Mouse (Mus musculus) layer of hippocampus, adult 18-20 months (tissue): Measurements from ENCODE around the gene Trim21. TPM values are rescaled to one million over a fixed set of nuclear protein-coding genes. Genes with fewer than 3 reads are reported as not detected.

Source experiments
- DNase-seq, 2 experiments: peaks; one replicate each; pipeline ENCODE4 v3.0.0; 2022; ENCODE audit warnings: low spot score in 2 of 2
- total RNA-seq, 2 experiments: library from RNA; stranded (reverse); gene quantifications; 2 replicates each; pipeline ENCODE4 v1.2.3; 2021

The Trim21 gene
- total RNA-seq, 2 experiments from 2014 or later, result 3.3 to 4.0 TPM

DNA sequence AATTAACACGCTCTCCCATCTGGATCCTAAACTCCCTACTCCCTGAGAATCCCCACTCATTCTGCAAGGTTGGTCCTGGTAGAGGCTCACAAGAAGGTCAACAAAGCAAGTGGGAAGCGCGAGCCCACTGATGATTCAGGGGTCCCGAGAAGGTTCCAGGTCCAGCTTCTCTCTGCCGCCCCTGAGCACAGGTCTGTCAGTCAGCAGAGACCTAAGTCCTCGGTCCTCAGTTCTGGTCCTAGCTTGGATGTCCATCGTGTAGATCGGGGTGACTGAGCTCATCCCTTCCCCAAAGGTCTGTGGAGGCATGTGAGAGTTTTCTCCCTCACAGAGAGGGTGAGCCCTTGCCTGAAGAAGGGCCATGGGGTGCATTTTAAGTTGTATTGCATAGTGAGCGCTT lies 57.2 kb downstream of the Trim21 start:
- no peak for DNase-seq

Other genes starting within 250 kb of the Trim21 start
- 10 to 100 TPM in 1 of 2 experiments, 1 to 10 TPM in 1; 9.4 to 11.4 TPM for gene Rrm1, start 123.8 kb downstream of the Trim21 start, total RNA-seq
- not detected for gene Olfr543, start 83.8 kb downstream of the Trim21 start, total RNA-seq
- gene Olfr544, start 77.2 kb downstream of the Trim21 start, total RNA-seq, result not detected
- not detected for gene Olfr545, start 65.9 kb downstream of the Trim21 start, total RNA-seq
- not detected for gene Olfr547, start 30.7 kb downstream of the Trim21 start, total RNA-seq
- not detected for gene Olfr548-ps1, start 24.6 kb downstream of the Trim21 start, total RNA-seq
- gene Olfr549, start 15.6 kb downstream of the Trim21 start, total RNA-seq, result not detected
- gene Olfr550, start 6.0 kb upstream of the Trim21 start, total RNA-seq, result 1 to 10 TPM; 2.4 to 2.8 TPM
- not detected for gene Olfr551, start 26.4 kb upstream of the Trim21 start, total RNA-seq
- gene Olfr552, start 32.3 kb upstream of the Trim21 start, total RNA-seq, result under 1 TPM; 0.07 to 0.08 TPM
- gene Olfr553, start 52.7 kb upstream of the Trim21 start, total RNA-seq, result not detected
- gene Olfr554, start 72.9 kb upstream of the Trim21 start, total RNA-seq, result under 1 TPM in 1 of 2 experiments, not detected in 1; 0.23 TPM
- gene Olfr555, start 93.3 kb upstream of the Trim21 start, total RNA-seq, result not detected
- gene Olfr556, start 99.4 kb upstream of the Trim21 start, total RNA-seq, result not detected
- gene Trim68, start 121.8 kb upstream of the Trim21 start, total RNA-seq, result 1 to 10 TPM; 5.2 to 6.4 TPM
- gene Olfr557, start 130.4 kb upstream of the Trim21 start, total RNA-seq, result under 1 TPM in 1 of 2 experiments, not detected in 1; 0.20 TPM
- under 1 TPM; 0.30 to 0.32 TPM for gene Olfr558, start 136.7 kb upstream of the Trim21 start, total RNA-seq
- not detected for gene Olfr33, start 153.6 kb upstream of the Trim21 start, total RNA-seq
- not detected for gene Olfr559, start 162.0 kb upstream of the Trim21 start, total RNA-seq
- gene Olfr560, start 193.9 kb upstream of the Trim21 start, total RNA-seq, result not detected
- under 1 TPM; 0.10 to 0.12 TPM for gene Olfr78, start 194.0 kb upstream of the Trim21 start, total RNA-seq
- gene Olfr561, start 205.7 kb upstream of the Trim21 start, total RNA-seq, result under 1 TPM in 1 of 2 experiments, not detected in 1; 0.13 TPM
- not detected for gene Olfr564, start 238.0 kb upstream of the Trim21 start, total RNA-seq